ENCODE assay signal across 12 mouse cellular contexts in genomic region chr11:116330211-116330518, GRCm38 (mm10). TPM values are rescaled to one million over a fixed set of nuclear protein-coding genes. Genes with fewer than 3 reads are reported as not detected.
A peak's percentile ranks its signal among the peaks of the same experiment; 100 is the strongest.
DNase-seq lines count a peak whose midpoint lies in the region; ATAC-seq and TF ChIP-seq lines count a peak whose summit lies in the region.
"Had no signal": no experiment of that assay in that cellular context is flagged by ENCODE, and none has a peak within 500 bp of the region (broad histone marks: within the 10 kb centered on the region; RNA-seq: fewer than 3 reads in every experiment).

No protein-coding gene starts in this region.

- H3K4me2 ChIP-seq in stomach, embryonic 14.5 days (replicated peaks; ENCODE audit: low read depth, low read length), result no peak overlapping the region
- no peak overlapping the region for H3K4me2 ChIP-seq in stomach, postnatal 0 days (replicated peaks; ENCODE audit: low read depth)
- H3K4me2 ChIP-seq in hindbrain, embryonic 15.5 days, result no peak overlapping the region
- no peak overlapping the region for H3K4me2 ChIP-seq in neural tube, embryonic 15.5 days
- H3K4me2 ChIP-seq: liver, embryonic 13.5 days had no signal

- ATAC-seq in stomach, embryonic 14.5 days (ENCODE audit: insufficient number of reproducible peaks, insufficient read depth, low FRiP score, low read depth), result no peak
- ATAC-seq in stomach, postnatal 0 days (ENCODE audit: low FRiP score, low TSS enrichment), result no peak
- no peak for ATAC-seq in hindbrain, embryonic 15.5 days (ENCODE audit: low FRiP score, low read depth)
- ATAC-seq in neural tube, embryonic 15.5 days (ENCODE audit: low FRiP score), result no peak

- no peak overlapping the region for H3K9ac ChIP-seq in stomach, embryonic 14.5 days (replicated peaks; ENCODE audit: low read depth, low read length)
- H3K9ac ChIP-seq in stomach, postnatal 0 days (ENCODE audit: low read length), result no peak overlapping the region
- no peak overlapping the region for H3K9ac ChIP-seq in hindbrain, embryonic 15.5 days
- no peak overlapping the region for H3K9ac ChIP-seq in neural tube, embryonic 15.5 days (replicated peaks)
- H3K9ac ChIP-seq: heart, embryonic 12.5 days; liver, embryonic 13.5 days had no signal

- peak overlapping the region; percentile 45; the same call in 1 of the 2 replicates for H3K27ac ChIP-seq in stomach, embryonic 14.5 days (ENCODE audit: low read length)
- no peak overlapping the region for H3K27ac ChIP-seq in stomach, postnatal 0 days (replicated peaks)
- H3K27ac ChIP-seq in hindbrain, embryonic 15.5 days (replicated peaks), result peak overlapping the region; percentile 81
- peak overlapping the region; percentile 67 for H3K27ac ChIP-seq in neural tube, embryonic 15.5 days (replicated peaks)
- H3K27ac ChIP-seq: liver, embryonic 13.5 days had no signal

- no peaks in the 10 kb centered on the region for H3K36me3 ChIP-seq in stomach, embryonic 14.5 days (ENCODE audit: control insufficient read depth, insufficient read depth, low read length)
- H3K36me3 ChIP-seq in stomach, postnatal 0 days (ENCODE audit: control insufficient read depth, insufficient read depth, low read length), result no peaks in the 10 kb centered on the region
- H3K36me3 ChIP-seq in hindbrain, embryonic 15.5 days, result no peaks in the 10 kb centered on the region
- no peaks in the 10 kb centered on the region for H3K36me3 ChIP-seq in neural tube, embryonic 15.5 days
- H3K36me3 ChIP-seq: heart, embryonic 12.5 days; liver, embryonic 13.5 days had no signal

- peak; percentile 39 to 41 for DNase-seq in cerebellum, postnatal 10 days
- no peak for DNase-seq in cerebellum, adult 18-20 months
- no peak for DNase-seq in stomach, postnatal 0 days (ENCODE audit: low spot score)
- DNase-seq in yolk sac, embryonic 10.5 days (ENCODE audit: low spot score), result no peak
- DNase-seq in frontal cortex, postnatal 14 days (ENCODE audit: low spot score in 2 of 2), result no peak
- DNase-seq: liver, embryonic 13.5 days had no signal

- peaks cover 34% of the 10 kb centered on the region for H3K4me1 ChIP-seq in stomach, embryonic 14.5 days (ENCODE audit: control insufficient read depth, insufficient read depth, low read length)
- H3K4me1 ChIP-seq in stomach, postnatal 0 days (replicated peaks; ENCODE audit: control insufficient read depth, insufficient read depth), result 0 out of 2 replicates have a peak, but pooled peaks cover 2% of the 10 kb centered on the region
- H3K4me1 ChIP-seq in hindbrain, embryonic 15.5 days (replicated peaks), result peaks cover 64% of the 10 kb centered on the region
- peaks cover 45% of the 10 kb centered on the region for H3K4me1 ChIP-seq in neural tube, embryonic 15.5 days

- peaks cover 18% of the 10 kb centered on the region for H3K27me3 ChIP-seq in stomach, embryonic 14.5 days (ENCODE audit: control insufficient read depth, insufficient read depth, low read length)
- peaks cover 4% of the 10 kb centered on the region; the same call in 1 of the 2 replicates for H3K27me3 ChIP-seq in stomach, postnatal 0 days (ENCODE audit: control insufficient read depth, insufficient read depth, low read length)
- H3K27me3 ChIP-seq in hindbrain, embryonic 15.5 days, result peaks cover 19% of the 10 kb centered on the region
- peaks cover 21% of the 10 kb centered on the region for H3K27me3 ChIP-seq in neural tube, embryonic 15.5 days (replicated peaks)

- WGBS in stomach, embryonic 14.5 days, result 62% methylated on average over 7 of the region's 7 CpGs
- WGBS in stomach, postnatal 0 days, result 68% methylated on average over 7 of the region's 7 CpGs
- 38% methylated on average over 7 of the region's 7 CpGs for WGBS in hindbrain, embryonic 15.5 days
- 57% methylated on average over 7 of the region's 7 CpGs for WGBS in neural tube, embryonic 15.5 days

- TF ChIP-seq EP300 in stomach, postnatal 0 days (optimal IDR thresholded peaks at IDR 0.05), result no peak

- no peaks in the 10 kb centered on the region for H3K9me3 ChIP-seq in stomach, embryonic 14.5 days (ENCODE audit: control insufficient read depth, low read depth, low read length)
- no peaks in the 10 kb centered on the region for H3K9me3 ChIP-seq in stomach, postnatal 0 days (ENCODE audit: control insufficient read depth, low read length)
- H3K9me3 ChIP-seq in hindbrain, embryonic 15.5 days, result no peaks in the 10 kb centered on the region
- no peaks in the 10 kb centered on the region for H3K9me3 ChIP-seq in neural tube, embryonic 15.5 days (replicated peaks)
- H3K9me3 ChIP-seq: heart, embryonic 12.5 days; liver, embryonic 13.5 days had no signal

- no peak for TF ChIP-seq CTCF in stomach, postnatal 0 days (IDR thresholded peaks at IDR 0.05; ENCODE audit: low read depth)

- no peak overlapping the region for H3K4me3 ChIP-seq in stomach, embryonic 14.5 days (ENCODE audit: low read depth, low read length)
- no peak overlapping the region for H3K4me3 ChIP-seq in stomach, postnatal 0 days (ENCODE audit: low read depth, low read length)
- H3K4me3 ChIP-seq in hindbrain, embryonic 15.5 days, result no peak overlapping the region
- H3K4me3 ChIP-seq in neural tube, embryonic 15.5 days (replicated peaks), result no peak overlapping the region
- H3K4me3 ChIP-seq: erythroblast, embryonic 14.5 days; heart, embryonic 12.5 days; liver, embryonic 13.5 days had no signal

RNA-seq across cellular contexts. Expression of gene Foxj1, which starts 5.0 kb away (rescaled TPM):
- polyA plus RNA-seq in stomach, embryonic 14.5 days (2014; fragmentation: Nextera tagmentation; extraction: Ambion mirVana), result 0.17 and 0.34 TPM in 2 replicates
- polyA plus RNA-seq in stomach, postnatal 0 days (2015; fragmentation: Nextera tagmentation; extraction: Ambion mirVana), result 0.19 and 0.40 TPM in 2 replicates
- 13.7 and 23.2 TPM in 2 replicates for polyA plus RNA-seq in hindbrain, embryonic 15.5 days (2015; fragmentation: Nextera tagmentation; extraction: Ambion mirVana)
- polyA plus RNA-seq in neural tube, embryonic 15.5 days (2015; fragmentation: Nextera tagmentation; extraction: Ambion mirVana), result 11.3 and 12.1 TPM in 2 replicates

RNA-seq across cellular contexts. Expression of gene Exoc7, which starts 23.1 kb away (rescaled TPM):
- polyA plus RNA-seq in stomach, embryonic 14.5 days (2014; fragmentation: Nextera tagmentation; extraction: Ambion mirVana), result 67.3 and 72.7 TPM in 2 replicates
- 42.3 and 43.9 TPM in 2 replicates for polyA plus RNA-seq in stomach, postnatal 0 days (2015; fragmentation: Nextera tagmentation; extraction: Ambion mirVana)
- polyA plus RNA-seq in hindbrain, embryonic 15.5 days (2015; fragmentation: Nextera tagmentation; extraction: Ambion mirVana), result 106 and 108 TPM in 2 replicates
- polyA plus RNA-seq in neural tube, embryonic 15.5 days (2015; fragmentation: Nextera tagmentation; extraction: Ambion mirVana), result 113 and 114 TPM in 2 replicates

RNA-seq across cellular contexts. Expression of gene Galr2, which starts 49.4 kb away (rescaled TPM):
- polyA plus RNA-seq in stomach, embryonic 14.5 days (2014; fragmentation: Nextera tagmentation; extraction: Ambion mirVana), result 0.13 and 0.15 TPM in 2 replicates
- polyA plus RNA-seq in stomach, postnatal 0 days (2015; fragmentation: Nextera tagmentation; extraction: Ambion mirVana), result 0.68 and 0.76 TPM in 2 replicates
- 0.51 and 0.68 TPM in 2 replicates for polyA plus RNA-seq in hindbrain, embryonic 15.5 days (2015; fragmentation: Nextera tagmentation; extraction: Ambion mirVana)
- 0.47 and 0.52 TPM in 2 replicates for polyA plus RNA-seq in neural tube, embryonic 15.5 days (2015; fragmentation: Nextera tagmentation; extraction: Ambion mirVana)
- polyA plus RNA-seq: erythroblast, embryonic 14.5 days; heart, embryonic 12.5 days; liver, embryonic 13.5 days; spleen, adult 2 months had no signal

RNA-seq across cellular contexts. Expression of gene Srp68, which starts 56.1 kb away (rescaled TPM):
- polyA plus RNA-seq in stomach, embryonic 14.5 days (2014; fragmentation: Nextera tagmentation; extraction: Ambion mirVana), result 71.8 and 74.2 TPM in 2 replicates
- 52.6 and 53.0 TPM in 2 replicates for polyA plus RNA-seq in stomach, postnatal 0 days (2015; fragmentation: Nextera tagmentation; extraction: Ambion mirVana)
- polyA plus RNA-seq in hindbrain, embryonic 15.5 days (2015; fragmentation: Nextera tagmentation; extraction: Ambion mirVana), result 63.9 and 66.1 TPM in 2 replicates
- 64.2 and 77.9 TPM in 2 replicates for polyA plus RNA-seq in neural tube, embryonic 15.5 days (2015; fragmentation: Nextera tagmentation; extraction: Ambion mirVana)

Comparison
In these comparisons a context has a peak if more than half of its experiments do, and no peak if none do; other contexts are left out.
1. DNase-seq: peak in cerebellum, postnatal 10 days (2 of 2); none in cerebellum, adult 18-20 months (0 of 2), stomach, postnatal 0 days (single experiment), yolk sac, embryonic 10.5 days (single experiment) and frontal cortex, postnatal 14 days (0 of 2).